Mouse (Mus musculus): ENCODE measurements around the gene Itgal. TPM values are rescaled to one million over a fixed set of nuclear protein-coding genes. Genes with fewer than 3 reads are reported as not detected.
"Not testable (repeated sequence)": the region's sequence is repeated elsewhere in the genome, so short reads cannot be mapped to it uniquely, and the experiment has no call there.

Gene Itgal
- polyA plus RNA-seq, 1 experiment from 2014 or later: 6.3 TPM

DNA sequence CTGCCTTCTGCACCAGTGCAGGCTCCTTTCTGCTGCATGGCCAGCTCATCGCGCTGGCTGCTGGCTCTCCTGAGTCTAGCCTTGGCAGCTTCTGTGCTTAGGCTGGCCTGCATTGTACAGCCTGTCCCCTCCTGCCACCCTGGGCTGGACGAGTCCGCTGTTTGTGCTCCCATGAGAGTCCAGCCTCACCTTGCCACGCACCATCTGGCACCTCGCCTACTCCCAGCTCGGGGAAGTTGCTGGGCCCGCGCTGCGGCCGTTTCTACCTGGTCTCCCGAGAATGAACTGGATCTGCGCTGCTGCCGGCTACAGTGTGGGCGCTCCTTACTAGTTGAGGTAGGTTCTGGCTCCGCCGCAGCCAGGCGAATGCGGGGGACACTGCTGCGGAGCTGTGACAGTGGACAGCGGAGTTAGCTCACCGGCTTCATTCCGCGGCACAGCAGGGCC lies 67.4 kb downstream of the Itgal start:
- Histone ChIP-seq H3K36me3 (no peaks in the 10 kb centered on the region), H3K27me3 (replicated peaks) (peaks cover 46% of the 10 kb centered on the region), H3K9ac (peak overlapping the region; percentile 44), H3K4me3 (peak overlapping the region; percentile 39), H3K9me3 (replicated peaks) (0 out of 2 replicates have a peak, but pooled peaks cover 8% of the 10 kb centered on the region), H3K27ac (no peak overlapping the region), H3K4me1 (peaks cover 11% of the 10 kb centered on the region; the same call in 1 of the 2 replicates), H3K4me2 (peak overlapping the region; percentile 64)
- WGBS (ENCODE audit: insufficient replicate concordance): 8% methylated on average over 24 of the region's 24 CpGs
- no peak for ATAC-seq

DNA sequence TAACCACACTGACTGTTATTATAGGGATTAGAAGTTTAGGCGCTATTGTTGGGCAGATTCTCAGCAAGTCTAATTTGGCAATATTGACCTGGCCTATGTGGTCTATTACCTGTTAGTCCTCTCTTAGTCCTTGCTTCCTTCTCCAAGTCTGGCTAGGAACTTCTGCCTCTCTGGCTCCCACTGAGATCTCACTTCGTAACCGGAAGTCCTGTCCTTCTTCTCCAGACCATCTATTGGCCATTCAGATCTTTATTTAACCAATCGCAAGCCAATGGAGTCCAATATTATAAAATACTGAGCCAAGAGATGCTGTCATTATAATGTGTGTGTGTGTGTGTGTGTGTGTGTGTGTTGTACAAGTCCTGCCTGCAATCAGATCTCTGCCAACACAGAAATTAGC lies 68.1 kb downstream of the Itgal start:
- Histone ChIP-seq H3K36me3 (no peaks in the 10 kb centered on the region), H3K4me1 (peaks cover 11% of the 10 kb centered on the region; the same call in 1 of the 2 replicates), H3K9ac (no peak overlapping the region; the same call in 1 of the 2 replicates), H3K4me2 (peak overlapping the region; percentile 64; the same call in 1 of the 2 replicates), H3K27me3 (replicated peaks) (peaks cover 44% of the 10 kb centered on the region), H3K27ac (no peak overlapping the region), H3K9me3 (replicated peaks) (0 out of 2 replicates have a peak, but pooled peaks cover 8% of the 10 kb centered on the region), H3K4me3 (0 out of 2 replicates have a peak overlapping the region, but pooled peaks have one; percentile 39)
- ATAC-seq: no peak
- 59% methylated on average over 4 of the region's 4 CpGs for WGBS (ENCODE audit: insufficient replicate concordance)

DNA sequence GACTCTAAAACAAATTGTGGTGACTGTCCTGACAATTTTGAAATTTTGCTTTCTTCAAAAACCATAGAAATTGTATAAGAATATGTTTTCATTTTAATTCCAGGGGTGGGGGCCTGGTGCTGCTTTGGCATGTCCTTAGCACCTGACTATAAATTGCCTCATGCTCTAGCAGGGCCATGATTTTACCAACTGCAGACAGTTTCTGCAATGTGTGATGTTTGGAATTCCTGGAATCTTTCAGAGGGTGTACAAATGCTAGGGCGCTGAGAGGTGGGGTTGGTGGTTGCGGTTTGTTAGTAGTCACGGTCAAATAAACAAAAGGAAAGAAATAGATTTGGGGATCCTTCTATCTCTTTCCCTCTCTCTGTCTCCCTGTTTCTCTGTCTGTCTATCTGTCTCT lies 70.2 kb downstream of the Itgal start:
- H3K4me2 ChIP-seq: no peak overlapping the region
- peaks cover 14% of the 10 kb centered on the region; the same call in 1 of the 2 replicates for H3K4me1 ChIP-seq
- 74% methylated on average over 3 of the region's 3 CpGs for WGBS (ENCODE audit: insufficient replicate concordance)
- no peaks in the 10 kb centered on the region for H3K36me3 ChIP-seq
- 0 out of 2 replicates have a peak, but pooled peaks cover 8% of the 10 kb centered on the region for H3K9me3 ChIP-seq (replicated peaks)
- no peak overlapping the region for H3K4me3 ChIP-seq
- H3K27me3 ChIP-seq (replicated peaks): peaks cover 27% of the 10 kb centered on the region
- no peak overlapping the region for H3K27ac ChIP-seq
- ATAC-seq: no peak
- H3K9ac ChIP-seq: no peak overlapping the region

DNA sequence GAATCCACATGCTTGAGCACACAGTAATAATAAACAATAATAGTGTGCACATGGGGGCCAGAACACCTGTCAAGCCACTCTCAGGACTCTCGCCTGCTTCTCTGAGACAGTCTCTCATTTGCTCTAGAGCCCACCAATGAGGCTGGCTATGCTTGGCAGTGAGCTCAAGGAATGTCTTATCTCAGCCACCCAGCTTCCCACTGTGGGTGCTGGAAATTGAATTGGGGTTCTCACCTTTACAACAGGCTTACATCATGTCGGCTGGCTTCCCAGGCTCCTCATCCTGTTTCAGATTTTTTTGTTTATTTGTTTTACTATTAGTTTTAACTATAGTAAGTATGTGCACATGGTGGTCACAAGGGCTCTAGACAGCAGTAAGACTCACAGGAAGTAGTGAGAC lies 75.2 kb downstream of the Itgal start:
- H3K27me3 ChIP-seq (replicated peaks): no peaks in the 10 kb centered on the region
- H3K4me1 ChIP-seq: peaks cover 17% of the 10 kb centered on the region
- 0 out of 2 replicates have a peak, but pooled peaks cover 8% of the 10 kb centered on the region for H3K9me3 ChIP-seq (replicated peaks)
- no peak for ATAC-seq
- no peak overlapping the region for H3K4me2 ChIP-seq
- no peak overlapping the region for H3K27ac ChIP-seq
- WGBS (ENCODE audit: insufficient replicate concordance): 31% methylated on average over 2 of the region's 2 CpGs
- peaks cover 16% of the 10 kb centered on the region for H3K36me3 ChIP-seq
- no peak overlapping the region for H3K9ac ChIP-seq
- H3K4me3 ChIP-seq: no peak overlapping the region

GRCm38 (mm10) chr7:127371870-127372269 lies 75.8 kb downstream of the Itgal start:
- H3K9me3 ChIP-seq (replicated peaks); H3K27me3 ChIP-seq (replicated peaks); H3K27ac ChIP-seq; H3K4me3 ChIP-seq; H3K4me2 ChIP-seq; H3K9ac ChIP-seq; ATAC-seq: not testable (repeated sequence)
- Histone ChIP-seq H3K36me3 (peaks cover 16% of the 10 kb centered on the region), H3K4me1 (peaks cover 21% of the 10 kb centered on the region)
- WGBS (ENCODE audit: insufficient replicate concordance): 77% methylated on average over 3 of the region's 3 CpGs

DNA sequence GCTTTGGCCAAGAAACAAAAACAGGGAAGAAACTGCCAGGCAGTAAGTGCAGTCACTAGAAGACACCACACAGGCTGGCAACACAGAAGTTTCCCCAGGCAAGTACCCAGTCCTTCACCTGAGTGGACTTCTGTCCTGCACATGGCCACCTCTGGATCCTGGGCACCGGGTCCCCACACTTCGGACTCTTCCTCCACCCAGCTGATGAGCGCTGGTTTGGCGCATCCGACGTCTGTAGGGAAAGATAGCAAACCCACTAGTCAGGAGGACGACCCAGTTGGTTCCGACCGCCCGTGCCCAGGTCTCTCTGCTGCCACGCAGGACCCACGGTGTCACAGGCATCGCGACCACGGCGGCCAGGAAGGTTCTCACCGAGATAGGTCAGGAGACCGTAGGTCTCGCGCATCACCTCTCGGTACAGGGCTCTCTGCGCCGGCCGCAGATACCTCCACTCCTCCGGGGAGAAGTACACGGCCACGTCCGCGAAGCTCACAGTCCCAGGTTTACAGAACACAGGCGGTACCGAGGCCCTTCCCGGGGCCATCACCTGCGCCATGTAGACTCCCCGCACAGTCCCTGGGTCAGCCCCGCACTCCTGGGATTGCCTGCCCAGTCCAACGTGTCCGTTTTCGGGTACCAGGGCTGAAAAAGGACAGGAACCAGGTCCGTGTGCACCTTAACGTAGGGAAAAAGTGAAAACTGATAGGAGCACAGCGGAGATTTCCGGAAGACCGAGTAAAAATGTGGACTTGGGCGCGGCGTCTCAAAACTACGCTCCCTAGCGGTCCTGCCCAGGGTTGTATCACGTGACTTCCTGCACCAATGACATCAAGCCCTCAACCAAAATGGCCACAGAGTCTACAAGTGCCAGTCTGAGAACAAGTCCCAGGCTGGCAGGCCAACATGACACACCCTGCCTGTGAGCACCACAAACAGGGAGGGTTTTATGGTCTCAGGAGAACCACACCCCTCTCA lies 79.5 kb downstream of the Itgal start, which contains the start of gene Zfp747:
Zfp747 (minus strand) TSS at position 780 of the 975 bp plus-strand sequence.
- Histone ChIP-seq H3K4me1 (peaks cover 33% of the 10 kb centered on the region), H3K4me3 (peak within 1 kb of the TSS; percentile 81), H3K9ac (peak within 1 kb of the TSS; percentile 80), H3K27ac (peak within 1 kb of the TSS; percentile 84), H3K4me2 (peak within 1 kb of the TSS; percentile 87), H3K36me3 (peaks cover 16% of the 10 kb centered on the region)
- H3K9me3 ChIP-seq (replicated peaks); H3K27me3 ChIP-seq (replicated peaks): not testable (repeated sequence)
- peak; percentile 96 for ATAC-seq
- 2% methylated on average over 49 of the region's 49 CpGs for WGBS (ENCODE audit: insufficient replicate concordance)

DNA sequence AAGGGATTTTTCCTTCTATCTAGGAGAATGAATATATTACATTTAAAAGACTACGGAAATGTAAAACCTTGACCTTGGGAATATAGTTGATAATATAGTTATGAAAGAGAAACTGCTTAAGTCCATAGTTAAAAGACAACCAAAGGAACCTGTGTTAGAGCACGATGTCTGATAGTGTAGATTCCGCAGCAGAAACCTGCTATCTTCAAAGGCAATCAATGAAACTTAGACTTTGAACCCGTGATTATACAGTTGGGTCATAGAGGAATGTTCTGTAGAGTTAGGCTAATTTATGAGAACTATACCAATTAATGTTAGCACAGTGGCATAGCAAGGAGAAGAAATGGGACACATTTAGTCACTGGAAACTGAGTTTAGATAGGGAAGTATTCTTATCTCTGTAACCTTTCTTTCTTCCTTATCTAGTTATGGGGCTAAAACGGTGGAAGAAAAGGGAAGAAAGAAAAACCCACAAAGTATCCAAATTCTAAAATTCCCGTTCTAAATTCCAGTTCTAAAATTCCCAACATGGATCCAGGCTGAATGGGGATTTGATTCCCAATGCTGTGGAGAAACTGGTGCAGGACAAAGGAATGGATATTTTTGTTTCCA lies 82.4 kb downstream of the Itgal start:
- no peak overlapping the region for H3K27ac ChIP-seq
- H3K4me3 ChIP-seq: no peak overlapping the region
- no peaks in the 10 kb centered on the region for H3K27me3 ChIP-seq (replicated peaks)
- ATAC-seq: no peak
- no peak overlapping the region for H3K4me2 ChIP-seq
- H3K4me1 ChIP-seq: peaks cover 26% of the 10 kb centered on the region
- H3K9me3 ChIP-seq (replicated peaks): no peaks in the 10 kb centered on the region
- no peak overlapping the region for H3K9ac ChIP-seq
- WGBS (ENCODE audit: insufficient replicate concordance): 35% methylated on average over 6 of the region's 6 CpGs
- peaks cover 21% of the 10 kb centered on the region for H3K36me3 ChIP-seq

Other genes with a start within 250 kb of the Itgal start
- gene Zg16, start 208.9 kb upstream of the Itgal start, polyA plus RNA-seq (2016; fragmentation: Nextera tagmentation; extraction: Ambion mirVana): not detected in 2 replicates
- 8.3 and 8.5 TPM in 2 replicates for gene AI467606, start 204.9 kb upstream of the Itgal start, polyA plus RNA-seq (2016; fragmentation: Nextera tagmentation; extraction: Ambion mirVana)
- 36.5 and 40.3 TPM in 2 replicates for gene Qprt, start 174.0 kb upstream of the Itgal start, polyA plus RNA-seq (2016; fragmentation: Nextera tagmentation; extraction: Ambion mirVana)
- 7.3 and 7.4 TPM in 2 replicates for gene Spn, start 158.4 kb upstream of the Itgal start, polyA plus RNA-seq (2016; fragmentation: Nextera tagmentation; extraction: Ambion mirVana)
- 35.0 and 36.0 TPM in 2 replicates for gene Cd2bp2, start 100.2 kb upstream of the Itgal start, polyA plus RNA-seq (2016; fragmentation: Nextera tagmentation; extraction: Ambion mirVana)
- gene Tbc1d10b, start 87.8 kb upstream of the Itgal start, polyA plus RNA-seq (2016; fragmentation: Nextera tagmentation; extraction: Ambion mirVana): 26.7 and 30.9 TPM in 2 replicates
- gene Mylpf, start 87.4 kb upstream of the Itgal start, polyA plus RNA-seq (2016; fragmentation: Nextera tagmentation; extraction: Ambion mirVana): 37.6 and 41.4 TPM in 2 replicates
- 13.7 and 14.2 TPM in 2 replicates for gene Zfp553, start 63.2 kb upstream of the Itgal start, polyA plus RNA-seq (2016; fragmentation: Nextera tagmentation; extraction: Ambion mirVana)
- gene Sept1, start 63.1 kb upstream of the Itgal start, polyA plus RNA-seq (2016; fragmentation: Nextera tagmentation; extraction: Ambion mirVana): 10.6 and 13.6 TPM in 2 replicates
- gene Zfp771, start 52.0 kb upstream of the Itgal start, polyA plus RNA-seq (2016; fragmentation: Nextera tagmentation; extraction: Ambion mirVana): 30.0 and 31.6 TPM in 2 replicates
- 163 and 167 TPM in 2 replicates for gene Dctpp1, start 35.6 kb upstream of the Itgal start, polyA plus RNA-seq (2016; fragmentation: Nextera tagmentation; extraction: Ambion mirVana)
- gene Sephs2, start 22.2 kb upstream of the Itgal start, polyA plus RNA-seq (2016; fragmentation: Nextera tagmentation; extraction: Ambion mirVana): 170 and 172 TPM in 2 replicates
- gene Zfp768, start 49.3 kb downstream of the Itgal start, polyA plus RNA-seq (2016; fragmentation: Nextera tagmentation; extraction: Ambion mirVana): 4.8 and 5.2 TPM in 2 replicates
- gene Zfp747, start 79.8 kb downstream of the Itgal start, polyA plus RNA-seq (2016; fragmentation: Nextera tagmentation; extraction: Ambion mirVana): 3.9 and 4.1 TPM in 2 replicates
- gene 9130019O22Rik, start 90.9 kb downstream of the Itgal start, polyA plus RNA-seq (2016; fragmentation: Nextera tagmentation; extraction: Ambion mirVana): 2.1 and 2.4 TPM in 2 replicates
- gene E430018J23Rik, start 97.4 kb downstream of the Itgal start, polyA plus RNA-seq (2016; fragmentation: Nextera tagmentation; extraction: Ambion mirVana): 1.7 and 1.8 TPM in 2 replicates
- gene Zfp764, start 110.6 kb downstream of the Itgal start, polyA plus RNA-seq (2016; fragmentation: Nextera tagmentation; extraction: Ambion mirVana): 2.4 and 2.5 TPM in 2 replicates
- 11.0 and 11.6 TPM in 2 replicates for gene Zfp688, start 125.8 kb downstream of the Itgal start, polyA plus RNA-seq (2016; fragmentation: Nextera tagmentation; extraction: Ambion mirVana)
- 3.1 and 3.3 TPM in 2 replicates for gene Zfp689, start 152.9 kb downstream of the Itgal start, polyA plus RNA-seq (2016; fragmentation: Nextera tagmentation; extraction: Ambion mirVana)
- gene Prr14, start 163.4 kb downstream of the Itgal start, polyA plus RNA-seq (2016; fragmentation: Nextera tagmentation; extraction: Ambion mirVana): 29.6 and 31.0 TPM in 2 replicates
- gene Fbrs, start 182.9 kb downstream of the Itgal start, polyA plus RNA-seq (2016; fragmentation: Nextera tagmentation; extraction: Ambion mirVana): 6.9 and 8.1 TPM in 2 replicates
- gene Srcap, start 215.7 kb downstream of the Itgal start, polyA plus RNA-seq (2016; fragmentation: Nextera tagmentation; extraction: Ambion mirVana): 38.2 and 38.8 TPM in 2 replicates
- 7.9 and 8.8 TPM in 2 replicates for gene Gm42715, start 223.3 kb downstream of the Itgal start, polyA plus RNA-seq (2016; fragmentation: Nextera tagmentation; extraction: Ambion mirVana)